In genomic region chr13:109290922-109291321, GRCm38 (mm10) we compare ENCODE assay signal across 26 mouse cellular contexts.
"Had no signal": no experiment of that assay in that cellular context is flagged by ENCODE, and none has a peak within 500 bp of the region (broad histone marks: within the 10 kb centered on the region; RNA-seq: fewer than 3 reads in every experiment).

No protein-coding gene starts in this region.

- H3K9ac ChIP-seq: heart, embryonic 13.5 days; heart, embryonic 15.5 days; hindbrain, embryonic 13.5 days; hindbrain, embryonic 15.5 days; kidney, embryonic 15.5 days; limb, embryonic 13.5 days; limb, embryonic 15.5 days; liver, embryonic 12.5 days had no signal

- H3K27me3 ChIP-seq: heart, embryonic 13.5 days; heart, embryonic 15.5 days; hindbrain, embryonic 13.5 days; hindbrain, embryonic 15.5 days; kidney, embryonic 15.5 days; limb, embryonic 13.5 days; limb, embryonic 15.5 days; liver, embryonic 12.5 days had no signal

- H3K4me3 ChIP-seq: heart, adult 2 months; heart, embryonic 13.5 days; heart, embryonic 15.5 days; hindbrain, embryonic 13.5 days; hindbrain, embryonic 15.5 days; kidney, embryonic 15.5 days; limb, embryonic 13.5 days; limb, embryonic 15.5 days; liver, embryonic 12.5 days had no signal

- H3K36me3 ChIP-seq: heart, embryonic 13.5 days; heart, embryonic 15.5 days; hindbrain, embryonic 13.5 days; hindbrain, embryonic 15.5 days; kidney, embryonic 15.5 days; limb, embryonic 13.5 days; limb, embryonic 15.5 days; liver, embryonic 12.5 days had no signal

- H3K4me2 ChIP-seq: heart, embryonic 11.5 days; heart, embryonic 13.5 days; heart, embryonic 15.5 days; hindbrain, embryonic 13.5 days; hindbrain, embryonic 15.5 days; kidney, embryonic 15.5 days; limb, embryonic 13.5 days; limb, embryonic 15.5 days; liver, embryonic 12.5 days had no signal

- H3K9me3 ChIP-seq: heart, embryonic 13.5 days; heart, embryonic 15.5 days; hindbrain, embryonic 13.5 days; hindbrain, embryonic 15.5 days; kidney, embryonic 15.5 days; limb, embryonic 13.5 days; limb, embryonic 15.5 days; liver, embryonic 12.5 days had no signal

- ATAC-seq: hindbrain, postnatal 0 days; intestine, embryonic 16.5 days; liver, embryonic 12.5 days had no signal

- H3K4me1 ChIP-seq: kidney, embryonic 15.5 days; limb, embryonic 15.5 days; liver, embryonic 12.5 days had no signal

- DNase-seq: gastrocnemius, postnatal 14 days; gastrocnemius, postnatal 36 days; heart, adult 11 months; heart, adult 2 months; heart, postnatal 14 days; heart, postnatal 36 days; kidney, adult 11 months; kidney, adult 2 months; kidney, adult 9 months; kidney, postnatal 14 days; kidney, postnatal 36 days; layer of hippocampus, adult 9-11 months; layer of hippocampus, postnatal 36 days; left cerebral cortex, postnatal 4 days had no signal

- H3K27ac ChIP-seq: heart, adult 2 months; heart, embryonic 13.5 days; heart, embryonic 15.5 days; hindbrain, embryonic 13.5 days; hindbrain, embryonic 15.5 days; hindbrain, postnatal 0 days; kidney, embryonic 15.5 days; kidney, postnatal 0 days; limb, embryonic 13.5 days; limb, embryonic 15.5 days; liver, embryonic 12.5 days had no signal
